Mouse (Mus musculus) adrenal gland, adult (tissue): ENCODE results near the gene Map6.

Source experiments
- DNase-seq, 2 experiments: peaks; one replicate each; pipeline ENCODE4 v3.0.0; 2022 to 2023; ENCODE audit warnings: low spot score in 1 of 2; ENCODE audit not compliant: inconsistent age in 2 of 2

Gene Map6

DNA sequence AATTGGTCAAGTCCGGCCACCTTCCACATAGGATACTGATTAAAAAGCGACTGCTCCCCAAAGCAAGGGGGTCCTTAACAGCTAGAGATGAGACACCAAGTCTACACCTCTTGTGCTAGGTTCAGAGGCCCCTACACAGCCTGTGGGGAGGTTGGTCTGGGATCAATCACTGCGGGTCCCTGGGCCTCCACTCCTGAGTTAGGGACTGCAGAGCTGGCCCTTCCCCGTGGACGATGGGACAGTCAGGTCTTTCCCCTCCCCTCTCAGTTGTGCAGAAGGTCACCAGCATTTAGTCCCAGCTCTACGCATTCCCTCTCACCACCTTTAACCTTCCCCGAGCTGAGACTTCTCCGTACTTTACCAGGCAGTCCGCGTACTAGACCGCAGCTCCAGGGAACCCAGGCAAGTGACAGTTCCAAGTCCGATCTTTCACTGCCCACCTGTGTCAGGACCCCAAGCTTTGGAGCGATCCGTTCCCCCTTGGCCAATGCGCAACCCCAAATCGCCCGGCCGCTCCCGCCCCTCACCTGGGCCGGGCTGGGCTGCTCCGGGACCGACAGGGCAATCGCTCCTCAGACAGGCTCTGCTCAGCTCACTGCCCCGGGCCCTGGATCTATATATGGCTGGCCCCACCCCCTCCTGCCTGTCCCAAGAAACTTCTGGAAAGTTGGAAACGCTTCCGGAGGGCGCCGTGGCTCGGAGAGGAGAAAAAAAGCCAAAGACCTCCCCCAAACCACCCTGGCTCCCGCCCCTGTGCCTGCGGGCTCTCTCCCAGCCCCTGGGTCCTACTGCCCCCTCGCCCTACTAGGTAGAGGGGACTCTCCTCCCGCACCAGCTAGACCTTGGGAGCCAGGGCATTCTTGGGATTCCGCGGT lies 85.5 kb downstream of the Map6 start, which contains the start of gene Serpinh1:
Gene Serpinh1 (minus strand): TSS at position 714 of the 875 bp plus-strand sequence.
- DNase-seq = peak; percentile 90 to 95

DNA sequence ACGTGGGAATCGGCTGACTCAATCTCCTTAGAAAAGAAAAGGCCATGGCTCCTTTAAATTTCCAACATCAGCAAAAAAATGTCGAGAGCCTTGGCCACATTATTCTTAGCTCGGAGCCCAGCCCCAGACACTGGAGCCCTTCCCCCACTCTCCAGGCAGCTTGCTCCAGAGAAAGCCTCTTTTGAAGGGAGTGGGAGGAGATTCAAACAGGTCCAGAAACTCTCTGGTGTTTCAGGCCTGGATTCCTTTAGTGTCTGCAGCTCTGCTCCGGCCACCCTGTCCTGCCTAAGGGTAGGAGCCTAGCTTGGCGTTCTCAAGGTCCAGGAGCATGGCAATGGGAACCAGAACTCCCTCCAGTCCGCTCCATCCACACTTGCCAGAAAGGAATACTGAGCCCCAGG lies 88.5 kb downstream of the Map6 start:
- DNase-seq = peak; percentile 80 to 93

DNA sequence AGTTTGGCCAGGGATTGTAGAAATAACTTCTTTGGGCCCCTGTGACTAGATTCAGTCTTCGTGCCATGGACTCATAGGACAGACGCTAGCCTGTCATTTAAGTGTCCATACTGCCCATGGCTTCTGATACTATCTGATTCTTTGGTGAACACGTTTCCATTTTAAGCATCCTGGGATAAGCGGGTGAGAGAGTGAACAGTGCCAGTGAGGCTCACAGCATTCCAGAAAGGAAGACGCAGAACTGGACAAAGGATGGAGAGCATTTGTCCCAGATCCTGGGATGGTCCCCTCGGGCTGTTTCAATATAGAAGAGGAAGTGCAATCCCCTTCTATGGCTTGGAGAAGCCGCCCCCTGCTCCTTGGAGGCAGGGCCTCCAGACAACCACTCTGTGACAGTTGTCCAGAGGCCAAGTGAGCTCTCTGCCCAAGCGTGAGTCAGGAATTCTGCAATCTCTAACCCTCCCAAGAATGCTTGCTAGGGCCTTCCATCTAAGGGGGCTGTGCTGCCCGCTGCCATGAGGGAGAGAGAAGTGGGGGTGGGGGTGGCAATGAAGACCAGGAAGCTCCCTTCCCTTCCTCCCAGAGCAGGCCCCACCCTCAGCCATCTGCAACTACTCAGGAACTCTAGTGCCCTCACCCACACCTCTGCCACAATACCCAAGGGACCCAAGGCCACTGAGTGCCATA lies 89.1 kb downstream of the Map6 start:
- DNase-seq = peak; percentile 65 to 84

DNA sequence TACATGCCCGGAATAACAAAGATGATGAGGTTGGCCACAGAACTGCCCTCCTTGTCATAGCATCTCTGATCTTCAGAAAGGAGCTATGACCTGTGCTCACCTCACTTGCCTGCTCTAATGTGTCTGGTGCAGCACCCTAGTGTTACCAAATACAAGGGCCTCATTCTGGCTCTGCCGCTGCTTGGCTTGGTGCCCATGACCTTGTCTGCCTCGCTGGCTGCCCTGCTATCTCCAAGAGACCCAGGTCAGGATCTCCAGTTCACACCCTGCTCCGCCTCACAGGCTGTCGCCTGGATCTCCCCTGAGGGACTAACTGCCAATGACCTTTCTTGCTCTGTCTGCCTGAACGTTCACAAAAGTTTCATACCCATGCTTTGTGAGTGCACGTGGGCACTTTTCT lies 90.0 kb downstream of the Map6 start:
- DNase-seq = peak; percentile 85 to 94

DNA sequence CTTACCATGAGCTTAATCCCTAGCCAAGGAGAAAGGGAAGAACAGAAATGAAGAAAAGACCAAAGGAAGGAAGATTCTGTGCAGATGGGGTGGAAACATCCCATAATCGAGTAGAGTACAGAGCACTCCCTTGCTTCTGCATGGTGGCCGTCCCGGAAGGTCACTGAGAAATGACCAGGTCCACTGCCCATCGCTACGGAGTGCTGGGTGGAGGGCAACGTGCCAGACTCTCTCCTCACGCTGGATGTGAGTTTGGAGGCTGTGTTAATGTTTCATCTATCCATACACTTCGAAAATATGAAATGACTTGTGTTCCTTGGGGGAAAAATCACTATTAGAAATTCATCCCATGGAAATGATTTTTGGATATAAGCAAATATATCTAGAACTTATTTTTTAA lies 91.1 kb downstream of the Map6 start:
- no peak for DNase-seq

DNA sequence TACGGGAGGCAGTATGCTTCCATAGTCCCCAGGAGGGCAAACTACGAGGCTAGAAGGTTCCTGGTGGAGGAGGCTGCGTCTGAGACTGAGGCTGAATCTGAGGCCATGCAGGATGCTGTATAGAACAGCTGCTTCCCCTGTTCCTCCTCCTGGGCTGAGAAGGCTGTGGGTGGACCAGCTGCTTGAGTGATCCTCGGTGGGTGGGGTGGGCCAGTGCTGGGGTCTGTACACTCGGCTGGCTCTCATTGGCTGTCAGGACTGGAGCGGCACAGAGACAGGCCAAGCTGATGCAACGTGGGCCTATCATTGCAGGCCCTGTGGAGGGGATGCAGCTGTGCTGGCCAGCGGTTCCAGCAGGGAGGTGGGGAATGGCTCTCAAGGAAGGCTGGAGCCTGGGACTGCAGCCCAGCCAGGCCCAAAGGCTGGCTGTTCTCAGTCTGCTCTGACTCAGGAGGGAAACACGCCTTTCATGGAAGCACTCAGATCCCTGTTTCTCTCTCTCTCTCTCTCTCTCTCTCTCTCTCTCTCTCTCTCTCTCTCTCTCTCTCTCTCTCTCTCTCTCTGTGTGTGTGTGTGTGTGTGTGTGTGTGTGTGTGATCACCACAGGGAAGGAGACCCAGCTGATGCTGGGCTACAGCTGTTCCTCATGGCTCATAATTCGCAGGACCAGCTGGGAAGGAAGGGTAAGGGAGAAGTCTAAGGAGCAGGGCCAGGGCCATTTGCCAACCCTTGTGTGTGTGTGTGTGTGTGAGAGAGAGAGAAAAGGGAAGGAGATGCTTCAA lies 93.0 kb downstream of the Map6 start:
- peak; percentile 59 to 61 for DNase-seq

DNA sequence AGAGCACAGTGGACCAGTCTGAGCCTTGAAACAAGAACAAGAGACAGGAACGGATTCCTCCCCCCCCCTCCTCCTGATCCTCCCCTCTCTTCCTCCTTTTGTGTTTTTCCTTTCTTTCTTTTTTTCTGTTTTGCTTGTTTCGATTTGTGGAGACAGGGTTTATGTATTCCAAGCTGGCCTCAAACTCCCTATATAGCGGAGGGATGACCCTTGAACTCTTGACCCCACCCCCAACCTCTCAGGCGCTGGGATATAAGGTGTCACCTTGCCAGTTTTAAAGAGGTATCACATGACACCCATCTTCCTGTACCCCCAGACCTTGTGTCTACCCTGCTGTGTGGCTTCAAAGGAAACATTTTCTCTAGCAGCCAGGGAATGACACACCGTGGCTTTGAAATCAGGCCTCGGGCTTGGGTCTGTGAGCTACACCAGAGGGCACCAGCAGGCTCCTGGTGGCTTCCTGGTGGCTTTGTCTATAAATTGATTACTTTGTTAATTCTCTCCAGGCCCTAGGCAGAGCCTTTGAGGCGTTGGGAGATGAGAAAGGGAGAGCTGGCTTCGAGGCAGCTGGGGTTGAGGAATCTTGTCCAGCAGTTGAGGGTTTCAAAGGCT lies 93.7 kb downstream of the Map6 start:
- no peak for DNase-seq

DNA sequence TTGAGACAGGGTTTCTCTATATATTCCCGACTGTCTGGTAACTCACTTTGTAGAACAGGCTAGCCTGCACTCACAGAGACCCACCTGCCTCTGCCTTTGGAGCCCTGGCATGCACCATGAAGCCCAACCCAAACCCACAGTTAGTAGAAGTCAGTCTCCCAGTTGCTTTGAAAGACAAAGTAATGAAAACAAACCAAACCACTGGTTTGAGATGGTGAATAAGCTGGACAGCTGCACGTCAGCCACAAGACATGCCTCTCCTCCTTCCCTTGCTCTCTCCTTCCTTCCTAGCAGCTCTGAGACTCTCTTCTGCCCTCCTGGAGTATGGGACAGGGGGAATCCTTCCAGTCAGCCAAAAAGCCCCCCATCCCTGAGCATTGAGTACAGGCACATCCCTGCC lies 94.9 kb downstream of the Map6 start:
- DNase-seq = no peak

DNA sequence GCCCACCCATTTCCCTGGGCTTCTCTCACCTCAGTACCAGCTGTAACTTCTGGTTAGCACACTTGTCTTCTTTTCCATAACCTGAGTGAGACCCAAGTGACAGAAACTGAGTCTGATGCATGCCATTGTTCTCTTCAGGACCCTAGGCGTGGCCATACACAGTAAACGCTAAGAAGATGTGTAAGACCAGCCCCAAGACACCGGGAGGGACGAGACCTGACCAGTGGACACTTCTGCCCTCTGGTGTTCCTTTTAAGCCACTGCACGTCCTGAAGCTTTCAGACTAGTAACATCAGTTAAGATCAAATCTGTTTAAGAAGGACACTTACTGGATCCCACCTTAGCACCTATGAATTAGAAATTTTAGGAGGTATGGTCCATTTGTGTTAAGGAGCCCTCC lies 97.8 kb downstream of the Map6 start:
- peak; percentile 62 to 92 for DNase-seq

DNA sequence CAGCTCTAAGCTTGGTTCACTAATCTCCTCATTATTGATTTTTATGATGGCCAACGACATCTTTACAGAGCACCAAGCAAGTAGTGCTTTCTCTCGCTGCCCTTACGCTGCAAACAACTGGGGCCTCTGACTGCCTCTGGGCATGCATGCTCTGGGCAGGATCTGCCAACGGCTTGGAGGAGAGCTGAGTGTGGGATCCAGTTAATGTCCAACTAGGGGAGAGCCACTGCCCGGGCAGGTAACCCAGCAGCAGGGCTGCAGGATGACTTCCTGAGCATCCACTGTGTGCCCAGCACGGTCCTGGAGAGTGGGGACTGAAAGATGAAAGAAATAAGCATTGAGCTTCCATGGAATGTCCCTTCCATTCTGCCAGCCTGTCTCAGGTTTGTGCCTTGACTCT lies 99.5 kb downstream of the Map6 start:
- no peak for DNase-seq

DNA sequence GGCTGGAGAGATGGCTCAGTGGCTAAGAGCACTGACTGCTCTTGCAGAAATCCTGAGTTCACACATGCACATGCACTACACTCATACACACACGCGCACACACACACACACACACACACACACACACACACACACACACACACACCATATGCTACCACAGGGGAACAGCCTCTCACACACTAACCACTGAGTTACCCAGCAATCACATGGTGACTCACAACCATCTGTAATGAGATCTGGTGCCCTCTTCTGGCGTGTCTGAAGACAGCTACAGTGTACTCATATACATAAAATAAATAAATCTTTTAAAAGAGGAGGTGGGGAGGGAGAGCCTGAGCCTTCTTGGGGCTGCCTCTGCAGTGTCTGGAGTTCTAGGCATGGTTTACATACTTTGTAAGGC lies 107.1 kb downstream of the Map6 start:
- peak in 1 of 2 experiments; percentile 40 for DNase-seq

DNA sequence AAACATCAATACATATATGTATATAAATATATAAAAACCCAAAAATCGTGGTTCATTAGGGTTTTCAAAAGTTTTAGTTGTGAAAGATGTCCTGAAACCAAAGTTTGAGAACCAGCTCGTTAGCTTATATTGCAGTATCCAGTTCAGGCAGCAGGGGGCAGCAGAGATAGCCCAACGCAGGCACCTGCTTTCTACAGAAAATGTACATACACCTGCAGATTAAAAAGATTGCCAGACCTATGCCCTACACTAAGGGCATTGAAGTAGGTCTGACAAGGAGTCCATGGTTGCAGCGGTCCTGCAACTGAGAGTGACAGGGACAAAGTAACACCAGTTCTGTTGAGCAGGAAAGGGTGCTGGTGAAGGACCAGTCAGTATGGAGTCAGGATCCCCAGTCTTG lies 108.2 kb downstream of the Map6 start:
- peak; percentile 67 to 92 for DNase-seq

DNA sequence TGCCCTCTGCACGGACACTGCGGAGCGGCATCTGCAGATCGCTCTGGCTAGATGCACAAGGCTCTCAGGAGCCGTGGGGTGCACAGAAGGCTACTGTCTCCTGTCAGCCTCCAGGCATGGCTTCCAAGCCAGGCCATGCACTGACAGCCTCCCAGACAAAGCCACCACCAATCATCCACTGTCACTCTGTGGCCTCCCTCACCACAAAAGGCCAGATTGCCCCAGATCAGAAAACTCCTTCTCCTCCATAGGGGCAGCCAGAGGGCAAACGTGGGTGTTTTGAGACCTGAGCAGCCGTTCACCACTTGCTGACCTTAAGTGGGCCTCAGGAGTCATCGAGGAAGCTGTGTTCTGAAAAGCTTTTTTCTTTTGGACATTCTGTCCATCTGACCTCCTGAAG lies 111.6 kb downstream of the Map6 start:
- DNase-seq = no peak

DNA sequence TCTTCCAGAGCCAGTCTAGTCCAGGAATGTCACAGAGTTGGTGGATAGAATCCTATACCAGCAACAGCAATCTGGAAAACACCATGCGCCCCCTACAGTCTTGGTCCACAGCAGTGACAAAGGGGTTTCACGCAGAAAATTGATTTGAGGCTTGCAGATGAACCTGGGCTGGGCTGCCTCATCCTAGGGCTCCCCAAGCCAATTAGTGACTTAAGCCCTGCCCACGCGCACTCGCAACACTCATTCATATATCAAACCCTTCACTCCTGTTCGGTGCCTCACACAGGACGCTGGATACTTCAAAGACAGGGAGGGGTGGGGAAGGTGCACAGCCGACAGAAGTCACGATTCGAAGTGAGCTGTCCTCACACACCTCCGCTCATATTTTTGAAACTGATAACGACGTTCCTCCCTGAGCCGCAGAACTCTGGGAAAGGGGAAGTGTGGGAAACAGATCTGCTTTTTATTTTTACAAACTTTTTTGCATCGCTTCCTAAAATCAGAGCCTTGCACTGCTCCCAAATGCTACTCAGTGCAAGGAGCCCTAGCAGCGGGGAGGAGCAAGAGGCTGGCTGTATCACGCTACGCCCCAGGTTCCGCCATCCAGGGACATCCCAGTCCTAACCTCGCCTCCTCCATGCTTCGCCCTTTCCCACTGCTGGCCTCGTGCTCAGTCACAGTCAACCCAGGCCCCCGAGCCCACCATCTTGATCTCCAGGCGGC lies 113.4 kb downstream of the Map6 start:
- DNase-seq = peak in 1 of 2 experiments; percentile 44

DNA sequence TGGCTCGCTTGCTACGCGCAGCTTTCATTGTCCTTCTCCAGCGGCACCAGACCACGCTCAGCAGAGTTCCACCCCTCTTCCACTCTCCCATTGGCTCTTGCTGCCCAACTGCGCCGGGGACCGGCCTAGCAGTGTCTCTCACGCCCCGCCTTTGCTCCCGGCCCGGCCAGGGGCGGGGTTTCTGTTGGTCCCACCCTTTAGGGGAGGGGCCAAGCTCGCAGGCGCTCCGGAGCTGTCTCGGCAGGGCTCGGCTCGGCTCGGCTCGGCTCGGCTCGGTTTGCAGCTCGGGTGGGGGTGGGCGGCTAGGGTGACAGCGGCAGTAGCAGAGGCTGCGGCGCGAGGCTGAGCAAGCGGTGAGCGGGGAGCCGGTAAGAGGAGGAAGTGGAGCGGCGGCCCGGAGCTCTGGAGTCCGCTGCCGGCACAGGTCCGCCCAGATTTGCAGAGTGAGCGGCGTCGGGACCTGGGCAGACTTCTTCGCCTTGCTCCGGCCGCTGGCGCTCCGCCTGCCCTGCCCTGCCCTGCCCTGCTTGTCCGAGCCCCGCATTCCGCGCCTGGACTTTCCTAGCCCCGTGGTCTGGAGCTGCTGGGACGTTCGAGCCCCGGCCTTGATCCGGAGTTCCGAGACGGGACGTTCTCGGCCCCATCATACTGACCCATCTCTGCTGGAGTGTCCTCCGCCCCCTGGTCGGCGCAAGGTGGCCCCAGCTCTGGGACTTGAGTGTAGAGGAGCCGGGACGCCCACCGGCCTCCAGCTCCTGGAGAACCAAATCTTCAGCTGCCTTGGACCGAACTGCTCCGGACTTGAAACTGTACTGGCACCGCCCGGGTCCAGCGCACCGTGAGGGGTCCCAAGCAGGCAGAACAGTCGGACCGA lies 114.2 kb downstream of the Map6 start, which contains the start of gene Gdpd5:
Gene Gdpd5 (plus strand): TSS at position 201 of the 874 bp plus-strand sequence.
- DNase-seq = peak; percentile 100

DNA sequence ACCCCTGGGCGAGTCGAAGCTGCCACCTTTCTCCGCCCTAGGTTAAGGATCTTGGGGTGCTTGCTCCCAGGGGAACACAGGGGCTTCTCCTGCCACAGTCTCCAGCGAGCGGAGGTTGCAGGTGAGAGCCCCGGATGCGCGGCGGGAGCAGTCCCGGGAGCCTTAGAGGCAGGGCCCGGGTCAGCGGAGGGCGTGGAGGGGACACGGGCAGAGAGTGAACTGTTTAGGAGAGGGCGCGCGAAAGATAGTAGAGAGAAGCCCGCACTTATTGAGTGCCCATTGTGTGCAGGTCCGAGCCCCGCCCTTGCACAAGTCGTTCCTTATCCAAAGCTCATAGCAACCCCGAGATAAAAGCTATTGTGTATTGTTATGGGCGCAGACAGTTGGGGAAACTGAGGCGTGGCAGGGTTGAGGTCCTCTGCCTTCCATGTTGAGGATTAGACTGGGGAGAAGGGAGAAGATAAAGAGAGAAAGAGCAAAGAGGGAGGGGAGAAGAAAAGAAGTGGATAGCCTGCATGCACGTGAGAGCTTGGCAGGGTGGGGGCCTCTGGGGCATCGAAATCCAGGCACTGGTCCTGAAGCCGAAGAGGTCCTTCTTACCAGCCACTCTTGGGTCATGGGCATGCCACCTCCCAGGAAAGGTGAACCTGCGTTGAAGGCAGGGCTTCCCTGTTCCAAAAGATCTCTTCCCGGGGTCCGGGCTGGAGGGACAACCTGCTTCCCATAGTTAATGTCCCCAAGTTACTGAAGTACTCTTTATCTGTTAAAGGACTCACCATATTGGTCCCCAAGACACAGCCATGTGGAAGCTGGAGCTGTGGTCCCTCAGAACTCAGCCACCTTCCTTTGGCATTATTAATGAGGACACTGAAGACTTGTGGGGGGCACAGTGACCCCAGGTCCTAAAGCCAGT lies 115.1 kb downstream of the Map6 start:
- peak in 1 of 2 experiments; percentile 52 for DNase-seq

DNA sequence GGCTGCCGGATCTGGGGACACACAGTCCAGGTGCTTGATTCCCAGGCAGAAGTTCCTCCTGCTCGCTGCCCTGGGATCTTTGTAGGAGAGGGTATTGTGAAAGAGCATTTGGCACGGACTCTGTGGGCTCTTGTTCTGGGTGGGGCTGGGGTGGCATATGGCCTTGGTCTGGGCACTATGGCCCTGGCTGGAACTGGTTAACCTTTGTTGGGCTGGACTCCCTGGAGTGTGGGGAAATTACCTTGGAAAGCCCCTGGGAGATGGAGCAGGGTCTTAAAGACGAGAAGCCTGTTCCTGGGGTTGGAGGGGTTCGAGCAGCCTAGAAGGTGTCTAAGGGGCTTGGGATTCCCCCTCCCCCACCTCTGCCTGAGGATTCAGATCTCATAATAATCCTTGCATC lies 116.0 kb downstream of the Map6 start:
- DNase-seq = peak; percentile 61 to 76

DNA sequence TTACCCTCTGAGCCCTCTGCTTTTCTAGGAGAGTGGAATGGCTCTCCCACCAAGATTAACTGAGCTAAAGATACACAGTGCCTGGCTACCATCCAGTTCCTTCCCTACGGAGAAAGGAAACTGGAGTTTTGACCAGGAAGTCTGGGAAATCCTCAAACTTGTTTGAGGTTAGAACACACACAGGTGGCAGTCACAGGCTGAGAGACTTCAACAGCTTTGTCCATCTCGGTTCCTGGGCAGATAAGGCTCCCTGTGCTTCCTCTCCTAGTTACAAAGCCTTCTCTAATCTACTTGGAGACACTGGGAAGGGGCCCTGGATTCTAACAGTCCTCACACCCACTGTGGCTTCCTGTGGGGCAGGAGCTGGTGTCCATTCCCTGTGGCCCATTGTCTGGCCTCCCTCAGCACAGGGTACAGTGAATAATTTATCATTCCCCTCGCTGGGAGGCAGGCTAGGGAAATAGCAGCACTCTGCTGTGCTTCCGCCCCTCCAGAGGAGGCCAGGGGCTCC lies 116.9 kb downstream of the Map6 start:
- DNase-seq = peak in 1 of 2 experiments; percentile 60
